Mouse (Mus musculus): Measurements from ENCODE around the gene Pde1c. TPM values are rescaled to one million over a fixed set of nuclear protein-coding genes. Genes with fewer than 3 reads are reported as not detected.

Gene Pde1c
- polyA plus RNA-seq, 1 experiment from 2014 or later = 6.7 TPM

DNA sequence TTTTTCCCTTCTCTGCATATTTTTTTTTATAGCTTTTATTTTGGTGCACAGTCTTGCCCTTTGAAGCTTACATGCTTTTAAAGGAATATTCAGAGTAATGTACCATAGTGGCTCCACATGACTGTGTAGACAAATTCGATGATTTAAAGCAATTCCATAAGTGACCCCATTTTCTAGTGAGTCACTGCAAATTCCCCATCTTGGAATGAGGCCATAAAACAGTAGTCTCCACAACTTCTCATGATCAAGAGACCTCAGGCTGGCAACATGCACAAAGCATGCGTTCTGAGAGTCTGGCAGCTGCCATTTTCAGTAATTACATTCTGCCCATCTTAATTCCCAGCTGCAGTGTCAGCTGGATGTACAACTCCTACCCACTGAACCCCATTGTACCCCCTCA lies 297.2 kb downstream of the Pde1c start:
- WGBS = 71% methylated on average over 2 of the region's 2 CpGs
- Histone ChIP-seq H3K36me3 (ENCODE audit: control insufficient read depth, insufficient read depth, low read length) (no peaks in the 10 kb centered on the region), H3K9me3 (replicated peaks; ENCODE audit: control insufficient read depth, low read length) (no peaks in the 10 kb centered on the region), H3K9ac (ENCODE audit: low read length) (no peak overlapping the region), H3K4me2 (ENCODE audit: low read length) (no peak overlapping the region), H3K27ac (ENCODE audit: low read depth, low read length) (no peak overlapping the region), H3K4me3 (ENCODE audit: low read depth, low read length) (no peak overlapping the region), H3K4me1 (ENCODE audit: control insufficient read depth, insufficient read depth, low read length) (no peaks in the 10 kb centered on the region), H3K27me3 (replicated peaks; ENCODE audit: control insufficient read depth, insufficient read depth, low read length) (no peaks in the 10 kb centered on the region)
- ATAC-seq (no peak), DNase-seq (ENCODE audit: low spot score) (peak; percentile 3)

- H3K27ac ChIP-seq (ENCODE audit: low read depth, low read length) = no peak overlapping the region
- no peaks in the 10 kb centered on the region for H3K27me3 ChIP-seq (replicated peaks; ENCODE audit: control insufficient read depth, insufficient read depth, low read length)
- WGBS = 96% methylated on average over 4 of the region's 4 CpGs
- H3K4me2 ChIP-seq (ENCODE audit: low read length) = no peak overlapping the region
- DNase-seq (ENCODE audit: low spot score) (no peak), ATAC-seq (no peak)
- no peak overlapping the region for H3K9ac ChIP-seq (ENCODE audit: low read length)
- H3K9me3 ChIP-seq (replicated peaks; ENCODE audit: control insufficient read depth, low read length) = no peaks in the 10 kb centered on the region
- H3K4me3 ChIP-seq (ENCODE audit: low read depth, low read length) = no peak overlapping the region
- H3K36me3 ChIP-seq (ENCODE audit: control insufficient read depth, insufficient read depth, low read length) = no peaks in the 10 kb centered on the region
- H3K4me1 ChIP-seq (ENCODE audit: control insufficient read depth, insufficient read depth, low read length) = no peaks in the 10 kb centered on the region
Observed at GRCm38 (mm10) chr6:56264509-56264908, 304.4 kb downstream of the Pde1c start.

DNA sequence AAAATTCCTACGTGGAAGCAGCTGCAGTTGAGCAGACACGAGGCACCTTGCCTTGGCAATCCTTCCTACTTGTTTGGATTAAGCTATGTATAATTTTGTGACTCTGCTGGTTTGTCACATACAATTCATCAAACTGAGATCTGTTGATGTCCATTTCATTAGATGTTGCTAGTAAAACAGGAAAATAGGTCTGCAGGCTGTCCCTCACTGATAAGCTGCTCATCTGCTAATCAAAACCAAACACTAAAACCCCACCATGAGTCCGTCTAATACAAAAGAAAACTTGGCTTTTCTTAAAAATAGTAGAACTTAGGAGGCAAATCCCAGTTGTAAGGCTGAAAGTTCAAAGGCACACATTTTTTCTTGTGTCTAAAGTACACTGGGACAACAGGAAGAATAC lies 308.8 kb downstream of the Pde1c start:
- no peaks in the 10 kb centered on the region for H3K9me3 ChIP-seq (replicated peaks; ENCODE audit: control insufficient read depth, low read length)
- no peak overlapping the region for H3K4me2 ChIP-seq (ENCODE audit: low read length)
- no peaks in the 10 kb centered on the region for H3K36me3 ChIP-seq (ENCODE audit: control insufficient read depth, insufficient read depth, low read length)
- ATAC-seq = no peak
- no peak for DNase-seq (ENCODE audit: low spot score)
- H3K4me3 ChIP-seq (ENCODE audit: low read depth, low read length) = no peak overlapping the region
- no peak overlapping the region for H3K27ac ChIP-seq (ENCODE audit: low read depth, low read length)
- H3K27me3 ChIP-seq (replicated peaks; ENCODE audit: control insufficient read depth, insufficient read depth, low read length) = no peaks in the 10 kb centered on the region
- H3K9ac ChIP-seq (ENCODE audit: low read length) = no peak overlapping the region
- 80% methylated on average over 3 of the region's 3 CpGs for WGBS
- H3K4me1 ChIP-seq (ENCODE audit: control insufficient read depth, insufficient read depth, low read length) = no peaks in the 10 kb centered on the region

DNA sequence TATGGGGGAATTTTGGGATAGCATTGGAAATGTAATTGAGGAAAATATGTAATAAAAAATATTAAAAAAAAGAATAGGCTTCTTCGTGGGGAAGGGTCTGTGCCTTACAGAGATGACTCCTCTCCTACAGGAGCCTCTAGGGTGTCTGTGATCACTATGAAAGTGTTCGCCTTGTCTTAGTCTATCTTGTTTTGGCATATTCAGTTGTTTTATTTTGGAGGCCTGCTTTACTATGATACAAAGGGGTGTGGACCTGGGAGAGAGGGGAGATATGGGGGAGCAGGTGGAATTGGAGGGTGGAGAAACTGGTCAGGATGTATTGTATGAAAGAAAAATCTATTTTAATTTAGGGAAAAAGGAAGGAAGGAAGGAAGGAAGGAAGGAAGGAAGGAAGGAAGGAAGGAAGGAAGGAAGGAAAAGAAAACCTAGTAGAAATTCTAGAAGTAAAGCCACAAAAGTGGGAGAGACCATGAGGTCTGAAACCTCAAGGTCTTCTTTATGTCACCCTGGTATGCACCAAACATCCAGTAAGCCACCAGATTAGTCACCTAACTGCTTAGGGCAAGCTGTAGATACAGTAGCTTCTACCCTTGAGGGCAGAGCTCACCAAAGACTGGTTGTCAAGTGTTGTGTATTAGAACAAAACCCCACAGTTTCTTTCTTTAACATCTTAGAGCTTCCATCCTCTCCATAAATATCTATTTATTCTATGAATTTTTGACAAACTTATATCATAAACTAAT lies 311.2 kb downstream of the Pde1c start:
- H3K27me3 ChIP-seq (replicated peaks; ENCODE audit: control insufficient read depth, insufficient read depth, low read length) = no peaks in the 10 kb centered on the region
- no peak overlapping the region for H3K9ac ChIP-seq (ENCODE audit: low read length)
- no peak overlapping the region for H3K4me2 ChIP-seq (ENCODE audit: low read length)
- DNase-seq (ENCODE audit: low spot score) (no peak), ATAC-seq (no peak)
- H3K36me3 ChIP-seq (ENCODE audit: control insufficient read depth, insufficient read depth, low read length) = no peaks in the 10 kb centered on the region
- no peak overlapping the region for H3K4me3 ChIP-seq (ENCODE audit: low read depth, low read length)
- H3K4me1 ChIP-seq (ENCODE audit: control insufficient read depth, insufficient read depth, low read length) = no peaks in the 10 kb centered on the region
- no peaks in the 10 kb centered on the region for H3K9me3 ChIP-seq (replicated peaks; ENCODE audit: control insufficient read depth, low read length)
- 89% methylated on average over 2 of the region's 2 CpGs for WGBS
- H3K27ac ChIP-seq (ENCODE audit: low read depth, low read length) = no peak overlapping the region

DNA sequence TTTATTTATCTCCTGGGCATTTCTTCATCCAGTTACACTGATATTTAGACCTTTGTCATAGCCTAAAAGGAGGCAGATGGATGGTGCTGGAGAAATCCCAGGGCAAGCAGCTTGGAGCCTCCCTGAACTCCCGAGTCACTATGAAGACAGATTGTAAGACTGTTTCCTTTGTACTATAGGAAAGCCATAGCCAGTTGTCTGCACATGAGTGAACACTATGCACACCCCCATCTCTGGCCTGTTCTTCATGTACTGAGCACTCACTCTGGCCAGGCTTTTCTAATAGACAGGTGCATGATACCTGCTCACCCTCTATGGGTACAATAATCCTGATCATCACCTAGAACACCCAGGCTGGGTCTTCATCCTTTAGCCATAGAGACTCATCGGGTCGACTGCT lies 318.8 kb downstream of the Pde1c start:
- no peak overlapping the region for H3K4me2 ChIP-seq (ENCODE audit: low read length)
- H3K9me3 ChIP-seq (replicated peaks; ENCODE audit: control insufficient read depth, low read length) = no peaks in the 10 kb centered on the region
- ATAC-seq (no peak), DNase-seq (ENCODE audit: low spot score) (peak; percentile 3)
- no peaks in the 10 kb centered on the region for H3K27me3 ChIP-seq (replicated peaks; ENCODE audit: control insufficient read depth, insufficient read depth, low read length)
- H3K9ac ChIP-seq (ENCODE audit: low read length) = no peak overlapping the region
- H3K4me1 ChIP-seq (ENCODE audit: control insufficient read depth, insufficient read depth, low read length) = no peaks in the 10 kb centered on the region
- no peaks in the 10 kb centered on the region for H3K36me3 ChIP-seq (ENCODE audit: control insufficient read depth, insufficient read depth, low read length)
- 78% methylated on average over 3 of the region's 3 CpGs for whole genome bisulfite sequencing
- H3K4me3 ChIP-seq (ENCODE audit: low read depth, low read length) = no peak overlapping the region
- no peak overlapping the region for H3K27ac ChIP-seq (ENCODE audit: low read depth, low read length)

- H3K9ac ChIP-seq (ENCODE audit: low read length) = no peak overlapping the region
- no peaks in the 10 kb centered on the region for H3K36me3 ChIP-seq (ENCODE audit: control insufficient read depth, insufficient read depth, low read length)
- H3K4me2 ChIP-seq (ENCODE audit: low read length) = no peak overlapping the region
- ATAC-seq = no peak
- no peak overlapping the region for H3K4me3 ChIP-seq (ENCODE audit: low read depth, low read length)
- no peaks in the 10 kb centered on the region for H3K9me3 ChIP-seq (replicated peaks; ENCODE audit: control insufficient read depth, low read length)
- DNase-seq (ENCODE audit: low spot score) = peak; percentile 8
- no peak overlapping the region for H3K27ac ChIP-seq (ENCODE audit: low read depth, low read length)
- WGBS = 68% methylated on average over 1 of the region's 1 CpGs
- no peaks in the 10 kb centered on the region for H3K4me1 ChIP-seq (ENCODE audit: control insufficient read depth, insufficient read depth, low read length)
- no peaks in the 10 kb centered on the region for H3K27me3 ChIP-seq (replicated peaks; ENCODE audit: control insufficient read depth, insufficient read depth, low read length)
Observed at GRCm38 (mm10) chr6:56191426-56192140, 377.3 kb downstream of the Pde1c start.

- no peaks in the 10 kb centered on the region for H3K9me3 ChIP-seq (replicated peaks; ENCODE audit: control insufficient read depth, low read length)
- no peaks in the 10 kb centered on the region for H3K4me1 ChIP-seq (ENCODE audit: control insufficient read depth, insufficient read depth, low read length)
- no peak overlapping the region for H3K4me2 ChIP-seq (ENCODE audit: low read length)
- no peaks in the 10 kb centered on the region for H3K27me3 ChIP-seq (replicated peaks; ENCODE audit: control insufficient read depth, insufficient read depth, low read length)
- no peak overlapping the region for H3K4me3 ChIP-seq (ENCODE audit: low read depth, low read length)
- 92% methylated on average over 2 of the region's 2 CpGs for whole genome bisulfite sequencing
- DNase-seq (ENCODE audit: low spot score) (no peak), ATAC-seq (no peak)
- no peak overlapping the region for H3K27ac ChIP-seq (ENCODE audit: low read depth, low read length)
- no peaks in the 10 kb centered on the region for H3K36me3 ChIP-seq (ENCODE audit: control insufficient read depth, insufficient read depth, low read length)
- no peak overlapping the region for H3K9ac ChIP-seq (ENCODE audit: low read length)
Observed at GRCm38 (mm10) chr6:56176485-56176884, 392.4 kb downstream of the Pde1c start.

- Histone ChIP-seq H3K27me3 (replicated peaks; ENCODE audit: control insufficient read depth, insufficient read depth, low read length) (no peaks in the 10 kb centered on the region), H3K4me2 (ENCODE audit: low read length) (no peak overlapping the region), H3K27ac (ENCODE audit: low read depth, low read length) (no peak overlapping the region), H3K4me1 (ENCODE audit: control insufficient read depth, insufficient read depth, low read length) (no peaks in the 10 kb centered on the region), H3K9me3 (replicated peaks; ENCODE audit: control insufficient read depth, low read length) (no peaks in the 10 kb centered on the region), H3K9ac (ENCODE audit: low read length) (no peak overlapping the region), H3K4me3 (ENCODE audit: low read depth, low read length) (no peak overlapping the region), H3K36me3 (ENCODE audit: control insufficient read depth, insufficient read depth, low read length) (no peaks in the 10 kb centered on the region)
- DNase-seq (ENCODE audit: low spot score) (no peak), ATAC-seq (no peak)
- 80% methylated on average over 2 of the region's 2 CpGs for WGBS
Observed at GRCm38 (mm10) chr6:56172172-56172571, 396.7 kb downstream of the Pde1c start.

DNA sequence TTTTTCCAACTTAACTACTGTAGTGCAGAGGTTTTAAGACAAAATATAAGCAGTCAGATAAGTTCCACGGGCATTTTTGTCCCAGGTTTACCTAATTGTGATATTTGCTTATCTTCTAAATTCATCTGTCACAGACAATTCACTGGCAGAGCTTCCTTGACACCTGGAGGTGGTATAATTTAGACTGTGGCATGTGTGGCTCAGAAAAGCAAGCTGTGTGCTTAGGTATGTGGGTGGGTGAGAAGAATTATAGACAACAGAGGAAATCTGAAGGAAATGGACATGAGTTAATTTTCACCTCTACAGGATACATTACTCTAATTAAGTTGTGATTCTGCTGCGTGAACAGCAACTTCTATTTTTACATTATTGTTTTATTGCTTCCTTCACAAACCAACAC lies 400.2 kb downstream of the Pde1c start:
- 91% methylated on average over 2 of the region's 2 CpGs for WGBS
- no peak overlapping the region for H3K4me2 ChIP-seq (ENCODE audit: low read length)
- no peak overlapping the region for H3K27ac ChIP-seq (ENCODE audit: low read depth, low read length)
- no peaks in the 10 kb centered on the region for H3K4me1 ChIP-seq (ENCODE audit: control insufficient read depth, insufficient read depth, low read length)
- ATAC-seq (no peak), DNase-seq (ENCODE audit: low spot score) (no peak)
- H3K9me3 ChIP-seq (replicated peaks; ENCODE audit: control insufficient read depth, low read length) = no peaks in the 10 kb centered on the region
- no peaks in the 10 kb centered on the region for H3K36me3 ChIP-seq (ENCODE audit: control insufficient read depth, insufficient read depth, low read length)
- H3K4me3 ChIP-seq (ENCODE audit: low read depth, low read length) = no peak overlapping the region
- no peak overlapping the region for H3K9ac ChIP-seq (ENCODE audit: low read length)
- no peaks in the 10 kb centered on the region for H3K27me3 ChIP-seq (replicated peaks; ENCODE audit: control insufficient read depth, insufficient read depth, low read length)

All from forebrain, embryonic 14.5 days (tissue).